Mouse (Mus musculus) cerebral cortex, adult 2 months (tissue): ENCODE results near the gene Tmem178.

ENCODE experiments used
- WGBS: fragments of 180-500 bp; shearing (Covaris S2); methylation state at CpG from one replicate; pipeline ENCODE4 v1.1.7; 2018; 5-methylcytosine and 5-hydroxymethylcytosine counted together

Tmem178 gene

GRCm38 (mm10) chr17:80945510-80945909 is 1.1 kb downstream of the Tmem178 start:
- 32% methylated on average over 8 of the region's 8 CpGs for WGBS

GRCm38 (mm10) chr17:80946091-80946885 is 1.9 kb downstream of the Tmem178 start:
- WGBS: 40% methylated on average over 5 of the region's 5 CpGs

- WGBS: 54% methylated on average over 12 of the region's 12 CpGs
Measured at GRCm38 (mm10) chr17:80947075-80947960, 2.9 kb downstream of the Tmem178 start.

- WGBS: 72% methylated on average over 7 of the region's 7 CpGs
Measured at GRCm38 (mm10) chr17:80949382-80949781, 5.0 kb downstream of the Tmem178 start.

- 81% methylated on average over 10 of the region's 10 CpGs for WGBS
Measured at GRCm38 (mm10) chr17:80949895-80950294, 5.5 kb downstream of the Tmem178 start.

GRCm38 (mm10) chr17:80952305-80952704 is 7.9 kb downstream of the Tmem178 start:
- 44% methylated on average over 7 of the region's 7 CpGs for WGBS

GRCm38 (mm10) chr17:80955415-80955814 is 11.0 kb downstream of the Tmem178 start:
- WGBS: 29% methylated on average over 7 of the region's 7 CpGs

GRCm38 (mm10) chr17:80955998-80956811 is 11.8 kb downstream of the Tmem178 start:
- 71% methylated on average over 10 of the region's 10 CpGs for WGBS

- WGBS: 43% methylated on average over 6 of the region's 6 CpGs
Measured at GRCm38 (mm10) chr17:80958332-80958731, 13.9 kb downstream of the Tmem178 start.

GRCm38 (mm10) chr17:80959840-80960239 is 15.4 kb downstream of the Tmem178 start:
- WGBS: 51% methylated on average over 2 of the region's 2 CpGs

GRCm38 (mm10) chr17:80967475-80967874 is 23.0 kb downstream of the Tmem178 start:
- WGBS: 71% methylated on average over 7 of the region's 7 CpGs

- 36% methylated on average over 18 of the region's 18 CpGs for WGBS
Measured at GRCm38 (mm10) chr17:80969643-80970619, 25.5 kb downstream of the Tmem178 start.

GRCm38 (mm10) chr17:80970716-80971115 is 26.3 kb downstream of the Tmem178 start:
- 67% methylated on average over 10 of the region's 10 CpGs for WGBS

GRCm38 (mm10) chr17:80972891-80973290 is 28.5 kb downstream of the Tmem178 start:
- WGBS: 84% methylated on average over 7 of the region's 7 CpGs

GRCm38 (mm10) chr17:80977245-80977644 is 32.8 kb downstream of the Tmem178 start:
- 72% methylated on average over 5 of the region's 5 CpGs for WGBS

- 90% methylated on average over 10 of the region's 10 CpGs for WGBS
Measured at GRCm38 (mm10) chr17:80980096-80980495, 35.7 kb downstream of the Tmem178 start.

- 19% methylated on average over 12 of the region's 12 CpGs for WGBS
Measured at GRCm38 (mm10) chr17:80981721-80982411, 37.4 kb downstream of the Tmem178 start.

- WGBS: 2% methylated on average over 8 of the region's 8 CpGs
Measured at GRCm38 (mm10) chr17:80982412-80982787, 38.0 kb downstream of the Tmem178 start.

GRCm38 (mm10) chr17:80982976-80983375 is 38.5 kb downstream of the Tmem178 start:
- WGBS: 66% methylated on average over 10 of the region's 10 CpGs

- WGBS: 62% methylated on average over 8 of the region's 8 CpGs
Measured at GRCm38 (mm10) chr17:80991535-80992127, 47.2 kb downstream of the Tmem178 start.
